Mouse (Mus musculus): ENCODE data around the gene Ubd. TPM values are rescaled to one million over a fixed set of nuclear protein-coding genes. Genes with fewer than 3 reads are reported as not detected.

Ubd gene
- total RNA-seq (2023), result not detected

GRCm38 (mm10) chr17:37193656-37194055, at the start of gene Ubd:
Gene Ubd, plus strand, starts transcription at chr17:37193892.

GRCm38 (mm10) chr17:37161394-37161793, 32.3 kb upstream of the Ubd start, which contains the start of gene Olfr93:
Gene Olfr93, minus strand, starts transcription at chr17:37161494.

GRCm38 (mm10) chr17:37200894-37201293, 7.2 kb downstream of the Ubd start, which contains the start of gene Olfr94:
Gene Olfr94, minus strand, starts transcription at chr17:37200994.

GRCm38 (mm10) chr17:37213018-37213417, 19.3 kb downstream of the Ubd start, which contains the start of gene Olfr95:
Gene Olfr95, minus strand, starts transcription at chr17:37213118.

GRCm38 (mm10) chr17:37219846-37220245, 26.2 kb downstream of the Ubd start, which contains the start of gene Olfr96:
Gene Olfr96, plus strand, starts transcription at chr17:37220146.

GRCm38 (mm10) chr17:37237230-37237629, 43.5 kb downstream of the Ubd start, which contains the start of gene Olfr97:
Gene Olfr97, minus strand, starts transcription at chr17:37237330.

Other genes starting within 250 kb of the Ubd start
- 10 to 100 TPM; 36.4 to 42.1 TPM for gene Ppp1r11, start 242.2 kb upstream of the Ubd start, total RNA-seq (2023)
- 10 to 100 TPM; 29.7 to 30.7 TPM for gene Znrd1, start 235.3 kb upstream of the Ubd start, total RNA-seq (2023)
- 1 to 10 TPM; 1.6 to 1.9 TPM for gene Znrd1as, start 235.3 kb upstream of the Ubd start, total RNA-seq (2023)
- gene 2410137M14Rik, start 212.7 kb upstream of the Ubd start, total RNA-seq (2023), result not detected
- not detected for gene H2-M5, start 204.4 kb upstream of the Ubd start, total RNA-seq (2023)
- gene Zfp57, start 192.7 kb upstream of the Ubd start, total RNA-seq (2023), result under 1 TPM in 1 of 2 experiments, not detected in 1; 0.24 TPM
- not detected for gene Mog, start 170.5 kb upstream of the Ubd start, total RNA-seq (2023)
- 10 to 100 TPM; 87.9 to 96.0 TPM for gene Gabbr1, start 147.9 kb upstream of the Ubd start, total RNA-seq (2023)
- under 1 TPM in 1 of 2 experiments, not detected in 1; 0.24 TPM for gene Olfr90, start 105.4 kb upstream of the Ubd start, total RNA-seq (2023)
- not detected for gene Olfr91, start 95.6 kb upstream of the Ubd start, total RNA-seq (2023)
- gene Olfr92, start 73.8 kb upstream of the Ubd start, total RNA-seq (2023), result not detected
- gene Olfr93, start 32.4 kb upstream of the Ubd start, total RNA-seq (2023), result not detected
- gene Olfr94, start 7.1 kb downstream of the Ubd start, total RNA-seq (2023), result not detected
- gene Olfr95, start 19.2 kb downstream of the Ubd start, total RNA-seq (2023), result not detected
- not detected for gene Olfr96, start 26.3 kb downstream of the Ubd start, total RNA-seq (2023)
- gene Olfr97, start 43.4 kb downstream of the Ubd start, total RNA-seq (2023), result not detected
- gene Olfr98, start 69.9 kb downstream of the Ubd start, total RNA-seq (2023), result not detected
- gene H2-M3, start 76.3 kb downstream of the Ubd start, total RNA-seq (2023), result 1 to 10 TPM; 4.0 to 5.0 TPM
- gene Olfr99, start 89.6 kb downstream of the Ubd start, total RNA-seq (2023), result not detected
- gene Olfr101, start 110.4 kb downstream of the Ubd start, total RNA-seq (2023), result not detected
- gene Olfr102, start 123.2 kb downstream of the Ubd start, total RNA-seq (2023), result not detected
- gene Olfr103, start 145.8 kb downstream of the Ubd start, total RNA-seq (2023), result not detected
- not detected for gene Olfr104-ps, start 165.7 kb downstream of the Ubd start, total RNA-seq (2023)
- not detected for gene Olfr105-ps, start 185.1 kb downstream of the Ubd start, total RNA-seq (2023)
- gene Olfr106-ps, start 196.5 kb downstream of the Ubd start, total RNA-seq (2023), result not detected
- not detected for gene Olfr107, start 205.3 kb downstream of the Ubd start, total RNA-seq (2023)

Measured in neutrophil, adult 83 days (primary cell).